In genomic region chr2:73668608-73669007, GRCm38 (mm10) we compare ENCODE assay signal across 20 mouse cellular contexts.
DNase-seq lines count a peak whose midpoint lies in the region; ATAC-seq and TF ChIP-seq lines count a peak whose summit lies in the region.
"Had no signal": no experiment of that assay in that cellular context is flagged by ENCODE, and none has a peak within 500 bp of the region (broad histone marks: within the 10 kb centered on the region; RNA-seq: fewer than 3 reads in every experiment).

No protein-coding gene starts in this region.

- H3K9me3 ChIP-seq in limb, embryonic 13.5 days = no peaks in the 10 kb centered on the region
- no peaks in the 10 kb centered on the region for H3K9me3 ChIP-seq in limb, embryonic 10.5 days (replicated peaks)
- H3K9me3 ChIP-seq in heart, embryonic 12.5 days (replicated peaks) = no peaks in the 10 kb centered on the region
- H3K9me3 ChIP-seq in heart, embryonic 15.5 days (replicated peaks) = no peaks in the 10 kb centered on the region
- H3K9me3 ChIP-seq: intestine, embryonic 15.5 days; midbrain, embryonic 12.5 days; neural tube, embryonic 15.5 days; stomach, embryonic 15.5 days had no signal

- ATAC-seq in limb, embryonic 13.5 days (ENCODE audit: low FRiP score, low read depth) = no peak
- ATAC-seq in heart, embryonic 12.5 days (ENCODE audit: insufficient number of reproducible peaks, low FRiP score) = no peak
- no peak for ATAC-seq in heart, embryonic 15.5 days (replicated peaks; ENCODE audit: insufficient number of reproducible peaks, insufficient read depth, low FRiP score, low read depth)
- no peak for ATAC-seq in inflammation-experienced regulatory T-cells, adult 6 months
- ATAC-seq: forebrain, postnatal 0 days; intestine, embryonic 15.5 days had no signal

- H3K27ac ChIP-seq in limb, embryonic 13.5 days = no peak overlapping the region
- no peak overlapping the region for H3K27ac ChIP-seq in limb, embryonic 10.5 days
- peak overlapping the region; percentile 77 for H3K27ac ChIP-seq in heart, embryonic 12.5 days (ENCODE audit: poor library complexity, severe bottlenecking)
- peak overlapping the region; percentile 80 for H3K27ac ChIP-seq in heart, embryonic 15.5 days
- no peak overlapping the region for H3K27ac ChIP-seq in layer of hippocampus, adult 2 months
- H3K27ac ChIP-seq: hindbrain, embryonic 14.5 days; intestine, embryonic 15.5 days; midbrain, embryonic 12.5 days; neural tube, embryonic 15.5 days; stomach, embryonic 15.5 days had no signal

- H3K9ac ChIP-seq in limb, embryonic 13.5 days = 0 out of 2 replicates have a peak overlapping the region, but pooled peaks have one; percentile 40
- no peak overlapping the region for H3K9ac ChIP-seq in heart, embryonic 12.5 days
- no peak overlapping the region for H3K9ac ChIP-seq in heart, embryonic 15.5 days
- H3K9ac ChIP-seq: forebrain, postnatal 0 days; hindbrain, embryonic 14.5 days; intestine, embryonic 15.5 days; midbrain, embryonic 12.5 days; neural tube, embryonic 15.5 days; stomach, embryonic 15.5 days had no signal

- H3K36me3 ChIP-seq in limb, embryonic 13.5 days = no peaks in the 10 kb centered on the region
- no peaks in the 10 kb centered on the region for H3K36me3 ChIP-seq in limb, embryonic 10.5 days
- H3K36me3 ChIP-seq in heart, embryonic 12.5 days = no peaks in the 10 kb centered on the region
- no peaks in the 10 kb centered on the region for H3K36me3 ChIP-seq in heart, embryonic 15.5 days
- H3K36me3 ChIP-seq: intestine, embryonic 15.5 days; midbrain, embryonic 12.5 days; neural tube, embryonic 15.5 days; stomach, embryonic 15.5 days had no signal

- H3K4me2 ChIP-seq in limb, embryonic 13.5 days (replicated peaks) = no peak overlapping the region
- no peak overlapping the region for H3K4me2 ChIP-seq in heart, embryonic 12.5 days
- H3K4me2 ChIP-seq in heart, embryonic 15.5 days = no peak overlapping the region
- H3K4me2 ChIP-seq: hindbrain, embryonic 14.5 days; intestine, embryonic 15.5 days; midbrain, embryonic 12.5 days; neural tube, embryonic 15.5 days; stomach, embryonic 15.5 days had no signal

- WGBS in limb, embryonic 13.5 days = 64% methylated on average over 4 of the region's 4 CpGs
- WGBS in limb, embryonic 10.5 days = 77% methylated on average over 4 of the region's 4 CpGs
- 44% methylated on average over 4 of the region's 4 CpGs for WGBS in heart, embryonic 12.5 days
- WGBS in heart, embryonic 15.5 days = 33% methylated on average over 4 of the region's 4 CpGs

- H3K27me3 ChIP-seq in limb, embryonic 13.5 days = no peaks in the 10 kb centered on the region
- H3K27me3 ChIP-seq in limb, embryonic 10.5 days (ENCODE audit: low read depth, poor library complexity, severe bottlenecking) = no peaks in the 10 kb centered on the region
- no peaks in the 10 kb centered on the region for H3K27me3 ChIP-seq in heart, embryonic 12.5 days (replicated peaks)
- no peaks in the 10 kb centered on the region for H3K27me3 ChIP-seq in heart, embryonic 15.5 days
- H3K27me3 ChIP-seq: intestine, embryonic 15.5 days; midbrain, embryonic 12.5 days; neural tube, embryonic 15.5 days; stomach, embryonic 15.5 days had no signal

- no peak for DNase-seq in limb, embryonic 10.5 days (ENCODE audit: low spot score)
- DNase-seq in lung, postnatal 10 days = peak; percentile 68
- no peak for DNase-seq in layer of hippocampus, adult 2 months (ENCODE audit: low spot score in 2 of 2)
- no peak for DNase-seq in adrenal gland, adult 18-20 months (ENCODE audit: low spot score in 2 of 2)
- DNase-seq: adrenal gland, adult 8-10 months; cerebellum, adult 11-12 months; cerebellum, postnatal 14 days; forebrain, postnatal 0 days; gastrocnemius, postnatal 25 days; left cerebral cortex, postnatal 4 days; thymus, adult 18-20 months had no signal

- H3K4me1 ChIP-seq in limb, embryonic 13.5 days = no peaks in the 10 kb centered on the region
- no peaks in the 10 kb centered on the region for H3K4me1 ChIP-seq in limb, embryonic 10.5 days
- peaks cover 22% of the 10 kb centered on the region for H3K4me1 ChIP-seq in heart, embryonic 12.5 days (replicated peaks)
- peaks cover 14% of the 10 kb centered on the region for H3K4me1 ChIP-seq in heart, embryonic 15.5 days (replicated peaks)
- H3K4me1 ChIP-seq: intestine, embryonic 15.5 days; midbrain, embryonic 12.5 days; neural tube, embryonic 15.5 days; stomach, embryonic 15.5 days had no signal

- H3K4me3 ChIP-seq in limb, embryonic 13.5 days = no peak overlapping the region
- no peak overlapping the region for H3K4me3 ChIP-seq in limb, embryonic 10.5 days
- no peak overlapping the region for H3K4me3 ChIP-seq in heart, embryonic 12.5 days
- H3K4me3 ChIP-seq in heart, embryonic 15.5 days = no peak overlapping the region
- no peak overlapping the region for H3K4me3 ChIP-seq in layer of hippocampus, adult 2 months
- H3K4me3 ChIP-seq: intestine, embryonic 15.5 days; midbrain, embryonic 12.5 days; neural tube, embryonic 15.5 days; stomach, embryonic 15.5 days had no signal

- no peak for TF ChIP-seq CTCF in layer of hippocampus, adult 2 months (conservative IDR thresholded peaks at IDR 0.05)

Comparison
In these comparisons a context has a peak if more than half of its experiments do, and no peak if none do; other contexts are left out.
1. H3K27ac ChIP-seq: peak in heart, embryonic 12.5 days (single experiment) and heart, embryonic 15.5 days (single experiment); none in limb, embryonic 13.5 days (single experiment), limb, embryonic 10.5 days (single experiment) and layer of hippocampus, adult 2 months (single experiment).